Mouse (Mus musculus): Measurements from ENCODE around the gene Fst.

The Fst gene

GRCm38 (mm10) chr13:114412326-114412725 is 46.4 kb downstream of the Fst start:
- no peak for DNase-seq (ENCODE audit: low spot score)

GRCm38 (mm10) chr13:114406866-114407265 is 51.9 kb downstream of the Fst start:
- DNase-seq (ENCODE audit: low spot score): no peak

DNA sequence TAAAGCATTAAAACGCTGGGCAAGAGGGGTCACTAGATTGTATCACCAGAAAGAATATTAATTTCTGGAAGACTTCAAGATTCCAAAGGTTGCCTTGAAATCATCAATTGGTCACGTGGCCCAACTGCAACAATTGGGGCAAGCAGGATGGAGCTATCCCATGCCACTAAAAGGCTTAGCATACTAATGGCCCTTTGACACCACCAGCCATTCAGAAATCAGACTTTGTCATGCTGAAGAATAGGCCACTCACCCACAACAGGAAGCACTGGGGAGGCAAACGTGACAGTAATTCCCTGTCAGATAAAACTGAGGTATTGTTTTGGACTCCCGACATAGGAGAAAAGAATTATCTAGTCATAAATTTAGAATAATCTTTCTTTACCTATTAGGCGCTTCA is 52.3 kb downstream of the Fst start:
- DNase-seq (ENCODE audit: low spot score): no peak

DNA sequence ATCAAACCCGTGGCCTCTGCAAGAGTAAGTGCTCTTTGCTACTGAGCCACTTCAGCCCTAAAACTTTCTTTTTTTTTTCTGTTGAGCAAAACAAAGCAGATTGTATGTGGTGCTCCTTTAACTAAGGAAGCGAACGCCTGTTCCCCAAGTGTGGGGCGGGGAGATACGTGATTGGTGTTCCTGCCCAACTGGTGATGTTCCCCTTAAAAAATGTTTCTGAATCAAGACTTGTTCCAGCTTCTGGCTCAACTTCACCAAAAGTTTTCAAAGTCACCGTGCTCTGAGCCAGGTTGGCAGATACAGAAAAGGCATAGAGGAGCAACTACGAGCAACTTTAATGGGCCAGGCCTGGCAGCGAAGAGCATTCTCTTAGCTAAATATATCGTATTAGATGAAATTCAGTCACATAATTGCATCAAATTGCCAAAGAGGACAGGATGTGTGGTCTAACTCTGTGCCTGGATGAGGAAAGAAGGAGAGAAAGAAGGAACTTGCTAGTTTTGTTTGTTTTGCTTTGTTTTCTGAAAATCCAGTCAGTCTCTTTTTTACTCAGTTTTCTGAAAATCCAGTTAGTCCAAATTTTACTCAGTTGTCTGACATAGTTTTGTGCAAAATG is 53.5 kb downstream of the Fst start:
- DNase-seq (ENCODE audit: low spot score): no peak
